ENCODE assay signal across 10 mouse cellular contexts in the genomic region with DNA sequence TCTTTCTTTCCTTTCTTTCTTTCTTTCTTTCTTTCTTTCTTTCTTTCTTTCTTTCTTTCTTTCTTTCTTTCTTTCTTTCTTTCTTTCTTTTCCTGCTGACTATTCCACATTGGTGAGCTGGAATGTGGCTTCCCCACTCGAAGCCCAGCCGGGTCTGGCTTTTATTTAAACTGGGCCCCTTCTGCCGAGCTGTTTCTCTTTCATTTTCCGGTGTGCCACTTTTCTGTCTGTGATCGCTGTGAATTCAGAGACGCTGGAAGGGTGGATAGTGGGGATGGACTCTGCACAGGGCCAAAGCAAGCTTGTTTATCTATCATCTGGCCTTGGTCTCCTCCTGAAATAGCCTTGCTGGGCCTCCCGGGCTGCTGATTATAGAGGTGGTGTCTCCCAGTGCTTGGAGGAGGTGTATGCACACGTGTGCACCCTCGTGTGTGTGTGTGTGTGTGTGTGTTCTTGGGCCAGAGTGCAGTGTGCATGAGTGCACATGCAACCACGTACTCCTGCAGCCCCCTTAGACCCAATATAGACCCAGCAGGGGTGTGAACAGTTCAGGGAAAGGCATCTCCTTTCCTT. TPM values are rescaled to one million over a fixed set of nuclear protein-coding genes. Genes with fewer than 3 reads are reported as not detected.
DNase-seq lines count a peak whose midpoint lies in the region; ATAC-seq and TF ChIP-seq lines count a peak whose summit lies in the region.
"Had no signal": no experiment of that assay in that cellular context is flagged by ENCODE, and none has a peak within 500 bp of the region (broad histone marks: within the 10 kb centered on the region; RNA-seq: fewer than 3 reads in every experiment).

No protein-coding gene starts in this region.

- no peak for DNase-seq in kidney, adult 2 months
- DNase-seq in kidney, postnatal 14 days: no peak
- DNase-seq in adipocyte (ENCODE audit: low spot score): peak; percentile 31
- peak; percentile 57 for DNase-seq in embryonic facial prominence, embryonic 11.5 days (ENCODE audit: low spot score)
- no peak for DNase-seq in thymus, adult 18-20 months
- DNase-seq in retina, postnatal 1 day: no peak
- DNase-seq in gastrocnemius, adult 18-20 months (ENCODE audit: low spot score): no peak
- DNase-seq: lung, postnatal 10 days had no signal

- H3K27me3 ChIP-seq in kidney, adult 2 months (replicated peaks; ENCODE audit: control insufficient read depth, insufficient read depth, low read length): no peaks in the 10 kb centered on the region
- H3K27me3 ChIP-seq in embryonic facial prominence, embryonic 11.5 days (ENCODE audit: control insufficient read depth, insufficient read depth, low read length): no peaks in the 10 kb centered on the region
- peaks cover 38% of the 10 kb centered on the region for H3K27me3 ChIP-seq in liver, embryonic 12.5 days (replicated peaks)

- peak overlapping the region; percentile 31 for H3K4me3 ChIP-seq in kidney, adult 2 months (ENCODE audit: insufficient read depth, low read depth, low read length)
- H3K4me3 ChIP-seq in embryonic facial prominence, embryonic 11.5 days (ENCODE audit: low read depth, low read length): peak overlapping the region; percentile 27
- H3K4me3 ChIP-seq in liver, embryonic 12.5 days: no peak overlapping the region

- H3K4me2 ChIP-seq in embryonic facial prominence, embryonic 11.5 days (ENCODE audit: low read depth, low read length): peak overlapping the region; percentile 51
- peak overlapping the region; percentile 8; the same call in 1 of the 2 replicates for H3K4me2 ChIP-seq in liver, embryonic 12.5 days

- TF ChIP-seq POLR2A in kidney, adult 2 months (IDR thresholded peaks at IDR 0.05; ENCODE audit: low read depth, low read length): no peak

- no peaks in the 10 kb centered on the region for H3K9me3 ChIP-seq in embryonic facial prominence, embryonic 11.5 days (replicated peaks; ENCODE audit: control insufficient read depth, low read length)
- H3K9me3 ChIP-seq in liver, embryonic 12.5 days (replicated peaks): no peaks in the 10 kb centered on the region

- H3K4me1 ChIP-seq in kidney, adult 2 months (ENCODE audit: control insufficient read depth, insufficient read depth, low read length): no peaks in the 10 kb centered on the region
- H3K4me1 ChIP-seq in embryonic facial prominence, embryonic 11.5 days (ENCODE audit: control insufficient read depth, insufficient read depth, low read length): peaks cover 19% of the 10 kb centered on the region
- peaks cover 30% of the 10 kb centered on the region for H3K4me1 ChIP-seq in liver, embryonic 12.5 days

- 0 out of 2 replicates have a peak overlapping the region, but pooled peaks have one; percentile 7 for H3K27ac ChIP-seq in kidney, adult 2 months (ENCODE audit: insufficient read depth, low read depth, low read length)
- peak overlapping the region; percentile 67 for H3K27ac ChIP-seq in embryonic facial prominence, embryonic 11.5 days (replicated peaks; ENCODE audit: low read depth, low read length)
- H3K27ac ChIP-seq in liver, embryonic 12.5 days: 0 out of 2 replicates have a peak overlapping the region, but pooled peaks have one; percentile 29

- 66% methylated on average over 10 of the region's 10 CpGs for WGBS in kidney, adult 2 months
- WGBS in embryonic facial prominence, embryonic 11.5 days: 30% methylated on average over 10 of the region's 10 CpGs
- WGBS in liver, embryonic 12.5 days (ENCODE audit: insufficient replicate concordance): 49% methylated on average over 10 of the region's 10 CpGs

- H3K36me3 ChIP-seq in kidney, adult 2 months (ENCODE audit: control insufficient read depth, insufficient read depth, low read length): no peaks in the 10 kb centered on the region
- no peaks in the 10 kb centered on the region for H3K36me3 ChIP-seq in embryonic facial prominence, embryonic 11.5 days (replicated peaks; ENCODE audit: control insufficient read depth, insufficient read depth, low read depth, low read length)
- H3K36me3 ChIP-seq in liver, embryonic 12.5 days: no peaks in the 10 kb centered on the region

- no peak for TF ChIP-seq CTCF in kidney, adult 2 months (conservative IDR thresholded peaks at IDR 0.05; ENCODE audit: insufficient read depth, insufficient read length, low read depth, low read length)

- no peak for ATAC-seq in embryonic facial prominence, embryonic 11.5 days (replicated peaks; ENCODE audit: insufficient number of reproducible peaks, low FRiP score, low TSS enrichment, low read depth)
- ATAC-seq in liver, embryonic 12.5 days: no peak
- ATAC-seq: hindbrain, embryonic 16.5 days had no signal

- H3K9ac ChIP-seq in embryonic facial prominence, embryonic 11.5 days (replicated peaks; ENCODE audit: low read length): peak overlapping the region; percentile 39
- H3K9ac ChIP-seq in liver, embryonic 12.5 days: no peak overlapping the region

RNA-seq across cellular contexts. Expression of gene Sept9, which starts 33.5 kb away (rescaled TPM):
- 22.2 and 25.9 TPM in 2 replicates for polyA plus RNA-seq in kidney, adult 2 months (2012; rRNA removed)
- 182 TPM in 2 replicates for polyA plus RNA-seq in embryonic facial prominence, embryonic 11.5 days (2014; fragmentation: Nextera tagmentation; extraction: Ambion mirVana)
- polyA plus RNA-seq in liver, embryonic 12.5 days (2016; fragmentation: Nextera tagmentation; extraction: Ambion mirVana): 69.8 and 72.0 TPM in 2 replicates
- 10 to 100 TPM in 1 of 2 experiments, 1 to 10 TPM in 1; 8.0 to 16.1 TPM for total RNA-seq in gastrocnemius, adult 18-20 months (2021)

Comparison
In these comparisons a context has a peak if more than half of its experiments do, and no peak if none do; other contexts are left out.
1. DNase-seq: peak in adipocyte (single experiment) and embryonic facial prominence, embryonic 11.5 days (single experiment); none in kidney, adult 2 months (single experiment), kidney, postnatal 14 days (single experiment), thymus, adult 18-20 months (0 of 2), retina, postnatal 1 day (single experiment) and gastrocnemius, adult 18-20 months (single experiment).
2. H3K27ac ChIP-seq: peak in every context shown above with its lines; median percentile 67 in embryonic facial prominence, embryonic 11.5 days; 29 in liver, embryonic 12.5 days; 7 in kidney, adult 2 months.